Mouse (Mus musculus) lung, postnatal 0 days (tissue): ENCODE data around the gene Olfr584. TPM values are rescaled to one million over a fixed set of nuclear protein-coding genes. Genes with fewer than 3 reads are reported as not detected.

Source experiments
- ATAC-seq: fragments of 200-750 bp; cut with Nextera tagmentation; 2 replicates; pipeline ENCODE4 v1.8.0; 2017; ENCODE audit warnings: moderate library complexity
- DNase-seq: peaks from one replicate; pipeline ENCODE4 v3.0.0-alpha.2; 2016; ENCODE audit warnings: low spot score
- H3K27ac ChIP-seq: fragments of 300-500 bp; sonication (generic); 2 replicates; pipeline ENCODE4 v1.5.1; 2014; ENCODE audit warnings: antibody characterized with exemption, mild to moderate bottlenecking, low read length, mixed read lengths
- H3K27me3 ChIP-seq: fragments of 300-500 bp; sonication (generic); replicated peaks from 2 replicates; pipeline ENCODE4 v1.6.1; 2014; ENCODE audit warnings: low read length, mixed read lengths; ENCODE audit not compliant: insufficient read depth
- H3K36me3 ChIP-seq: fragments of 300-500 bp; sonication (generic); 2 replicates; pipeline ENCODE4 v1.6.1; 2014; ENCODE audit warnings: low read length, mixed read lengths; ENCODE audit not compliant: insufficient read depth
- H3K4me1 ChIP-seq: fragments of 300-500 bp; sonication (generic); 2 replicates; pipeline ENCODE4 v1.6.1; 2014; ENCODE audit warnings: antibody characterized with exemption, low read depth, low read length, mixed read lengths; ENCODE audit not compliant: insufficient read depth
- H3K4me2 ChIP-seq: fragments of 300-500 bp; sonication (generic); replicated peaks from 2 replicates; pipeline ENCODE4 v1.6.1; 2014; ENCODE audit warnings: low read depth, mild to moderate bottlenecking, low read length, moderate library complexity, mixed read lengths
- H3K4me3 ChIP-seq: fragments of 300-500 bp; sonication (generic); 2 replicates; pipeline ENCODE4 v1.5.1; 2014; ENCODE audit warnings: low read depth, low read length
- H3K9ac ChIP-seq: fragments of 300-500 bp; sonication (generic); replicated peaks from 2 replicates; pipeline ENCODE4 v1.6.1; 2014; ENCODE audit warnings: low read depth, mild to moderate bottlenecking
- H3K9me3 ChIP-seq: fragments of 300-500 bp; sonication (generic); 2 replicates; pipeline ENCODE4 v1.6.1; 2016; ENCODE audit warnings: low read length, mixed read lengths
- CTCF ChIP-seq: IDR thresholded peaks from 2 replicates; pipeline ENCODE4 v1.5.1; 2016; ENCODE audit warnings: antibody characterized with exemption, mild to moderate bottlenecking
- EP300 ChIP-seq: IDR thresholded peaks from 2 replicates; pipeline ENCODE4 v1.6.1; 2016; ENCODE audit warnings: antibody characterized with exemption, mild to moderate bottlenecking, control low read depth
- WGBS: fragments of 180-500 bp; shearing (Covaris S2); extraction: QIAGEN DNeasy Blood & Tissue Kit; methylation state at CpG from one replicate; pipeline ENCODE4 v1.1.7; 2014; 5-methylcytosine and 5-hydroxymethylcytosine counted together
- polyA plus RNA-seq: library from polyadenylated mRNA; unstranded; fragments of >200 nt; fragmentation: Nextera tagmentation; extraction: Ambion mirVana; gene quantifications from 2 replicates; pipeline ENCODE4 v1.2.1, GENCODE M21; 2015

The Olfr584 gene
- not detected in 2 replicates for polyA plus RNA-seq

DNA sequence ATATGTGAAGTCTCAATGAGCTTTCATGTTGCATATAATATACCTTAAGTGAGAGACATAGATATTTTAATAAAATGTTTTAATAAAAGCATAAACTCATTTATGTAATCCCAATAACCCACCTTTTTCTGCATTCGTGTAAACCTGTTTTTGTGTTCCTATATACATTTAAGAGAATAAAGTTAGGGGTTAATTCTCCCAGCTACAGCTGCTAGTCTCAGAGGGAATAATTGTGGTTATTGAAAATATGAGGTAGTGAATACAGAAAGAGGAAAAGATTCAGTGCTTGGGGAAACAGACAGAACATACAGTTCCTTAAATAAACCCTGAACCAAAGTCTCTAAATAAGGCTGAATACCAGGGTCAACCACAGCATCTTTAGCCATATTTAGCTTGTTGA is at the start of gene Olfr584:
Gene Olfr584 (plus strand): TSS at position 301 of the 400 bp plus-strand sequence.
- Histone ChIP-seq H3K36me3 (no peaks in the 10 kb centered on the region), H3K4me3 (no peak within 1 kb of the TSS), H3K9me3 (no peaks in the 10 kb centered on the region), H3K4me1 (no peaks in the 10 kb centered on the region), H3K9ac (no peak within 1 kb of the TSS), H3K27ac (no peak within 1 kb of the TSS), H3K4me2 (no peak within 1 kb of the TSS), H3K27me3 (no peaks in the 10 kb centered on the region)
- TF ChIP-seq CTCF (no peak), EP300 (no peak)
- 78% methylated on average over 1 of the region's 1 CpGs for WGBS
- DNase-seq: no peak
- no peak for ATAC-seq

DNA sequence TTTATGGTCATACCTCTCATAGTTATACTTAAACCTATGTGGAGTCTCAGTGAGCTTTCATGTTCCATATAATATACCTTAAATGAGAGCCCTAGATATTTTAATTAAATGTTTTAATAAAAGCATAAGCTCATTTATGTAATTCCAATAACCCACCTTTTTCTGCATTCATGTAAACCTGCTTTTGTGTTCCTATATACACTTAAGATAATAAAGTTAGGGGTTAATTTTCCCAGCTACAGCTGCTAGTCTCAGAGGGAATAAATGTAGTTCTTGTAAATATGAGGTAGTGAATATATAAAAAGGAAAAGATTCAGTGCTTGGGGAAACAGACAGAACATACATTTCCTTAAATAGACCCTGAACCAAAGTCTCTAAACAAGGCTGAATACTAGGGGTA is 44.0 kb upstream of the Olfr584 start, which contains the start of gene Olfr582:
Gene Olfr582 (plus strand): TSS at position 301 of the 400 bp plus-strand sequence.
- DNase-seq: peak; percentile 2
- no peaks in the 10 kb centered on the region for H3K9me3 ChIP-seq
- no peak for ATAC-seq
- H3K4me2 ChIP-seq: no peak within 1 kb of the TSS
- H3K27ac ChIP-seq: no peak within 1 kb of the TSS
- TF ChIP-seq EP300 (no peak), CTCF (no peak)
- no peak within 1 kb of the TSS for H3K9ac ChIP-seq
- H3K36me3 ChIP-seq: no peaks in the 10 kb centered on the region
- no peaks in the 10 kb centered on the region for H3K4me1 ChIP-seq
- H3K27me3 ChIP-seq: no peaks in the 10 kb centered on the region
- no peak within 1 kb of the TSS for H3K4me3 ChIP-seq

DNA sequence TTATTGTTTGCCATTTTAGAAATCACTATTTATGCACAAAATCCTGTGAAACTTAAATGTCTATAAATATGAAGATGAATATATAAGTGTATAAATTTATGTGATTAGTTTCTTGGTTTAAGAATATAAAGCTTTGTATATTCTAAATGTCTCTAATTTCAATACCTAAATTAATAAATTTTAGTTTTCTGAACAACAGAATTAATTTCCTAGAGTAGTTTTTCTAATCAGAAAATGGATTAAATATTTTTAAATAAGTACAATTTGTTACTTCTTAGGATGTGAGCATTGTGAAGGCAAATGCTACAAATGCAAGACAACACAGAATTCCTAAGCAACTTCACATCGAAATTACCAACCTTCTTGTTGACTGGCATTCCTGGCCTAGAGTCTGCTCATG is 30.7 kb upstream of the Olfr584 start, which contains the start of gene Olfr583:
Gene Olfr583 (plus strand): TSS at position 301 of the 400 bp plus-strand sequence.
- H3K27me3 ChIP-seq: no peaks in the 10 kb centered on the region
- no peak within 1 kb of the TSS for H3K27ac ChIP-seq
- H3K36me3 ChIP-seq: no peaks in the 10 kb centered on the region
- H3K4me1 ChIP-seq: no peaks in the 10 kb centered on the region
- no peak for DNase-seq
- ATAC-seq: no peak
- TF ChIP-seq CTCF (no peak), EP300 (no peak)
- H3K9ac ChIP-seq: no peak within 1 kb of the TSS
- H3K9me3 ChIP-seq: no peaks in the 10 kb centered on the region
- H3K4me2 ChIP-seq: no peak within 1 kb of the TSS
- WGBS: 84% methylated on average over 1 of the region's 1 CpGs
- no peak within 1 kb of the TSS for H3K4me3 ChIP-seq

DNA sequence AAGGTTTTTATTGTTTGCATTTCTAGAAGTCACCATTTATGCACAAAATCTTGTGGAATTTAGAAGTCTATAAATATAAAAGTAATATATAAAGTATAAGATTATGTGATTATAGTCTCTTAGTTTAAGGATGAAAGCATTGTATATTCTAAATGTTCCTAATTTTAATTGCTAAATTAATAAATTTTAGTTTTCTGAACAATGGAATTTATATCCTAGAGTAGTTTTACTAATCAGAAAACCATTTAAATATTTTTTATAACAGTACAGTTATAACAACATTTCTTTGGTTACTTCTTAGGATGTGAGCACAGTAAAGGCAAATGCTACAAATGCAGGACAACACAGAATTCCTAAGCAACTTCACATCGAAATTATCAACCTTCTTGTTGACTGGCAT is 15.7 kb downstream of the Olfr584 start, which contains the start of gene Olfr585:
Gene Olfr585 (plus strand): TSS at position 301 of the 400 bp plus-strand sequence.
- 68% methylated on average over 1 of the region's 1 CpGs for WGBS
- Histone ChIP-seq H3K4me3 (no peak within 1 kb of the TSS), H3K9ac (no peak within 1 kb of the TSS), H3K4me2 (no peak within 1 kb of the TSS), H3K36me3 (no peaks in the 10 kb centered on the region), H3K27ac (no peak within 1 kb of the TSS), H3K9me3 (no peaks in the 10 kb centered on the region), H3K4me1 (no peaks in the 10 kb centered on the region), H3K27me3 (no peaks in the 10 kb centered on the region)
- TF ChIP-seq EP300 (no peak), CTCF (no peak)
- DNase-seq (no peak), ATAC-seq (no peak)

DNA sequence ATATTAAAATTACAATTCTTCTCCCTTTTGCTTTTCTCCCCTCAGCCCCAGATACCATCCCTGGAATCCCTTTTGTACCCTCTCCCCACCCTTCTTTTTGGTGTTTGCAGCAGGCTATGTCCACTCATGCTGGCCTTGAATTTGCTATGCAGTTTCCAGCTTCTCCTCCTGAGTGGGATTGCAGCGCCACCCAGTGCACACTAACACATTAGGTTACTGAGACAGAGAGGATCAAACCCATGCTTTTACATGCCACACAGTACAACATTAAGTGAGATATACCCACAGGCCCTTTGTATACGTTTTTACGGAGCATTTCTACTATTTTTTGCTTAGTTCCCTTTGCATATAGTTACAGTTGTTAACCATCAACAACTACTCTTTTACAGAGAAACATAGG is 37.7 kb downstream of the Olfr584 start:
- ATAC-seq: no peak
- WGBS: 38% methylated on average over 3 of the region's 3 CpGs
- Histone ChIP-seq H3K9me3 (no peaks in the 10 kb centered on the region), H3K4me2 (no peak overlapping the region), H3K4me3 (no peak overlapping the region), H3K27ac (no peak overlapping the region), H3K36me3 (no peaks in the 10 kb centered on the region), H3K4me1 (no peaks in the 10 kb centered on the region), H3K27me3 (no peaks in the 10 kb centered on the region), H3K9ac (no peak overlapping the region)
- no peak for DNase-seq
- TF ChIP-seq CTCF (no peak; the same call in 1 of the 2 replicates), EP300 (no peak)

DNA sequence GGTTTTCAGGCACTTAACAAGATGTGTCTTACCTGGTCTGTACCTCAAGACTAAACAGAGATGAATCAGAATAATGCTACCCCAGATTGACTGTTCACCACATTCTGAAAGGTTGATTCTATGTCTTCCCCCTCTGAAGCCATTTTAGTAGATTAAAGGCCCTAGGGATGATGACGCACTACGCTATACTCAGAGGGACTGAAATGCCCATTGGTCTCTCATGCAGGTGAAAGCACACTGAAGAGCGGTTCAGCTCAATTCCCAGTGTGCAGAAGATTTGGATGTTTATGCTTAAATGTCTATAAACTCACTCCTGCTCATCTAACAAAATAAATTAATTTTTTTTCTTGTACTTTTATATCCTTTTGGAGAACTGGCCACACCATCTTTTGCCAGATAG is 43.9 kb downstream of the Olfr584 start, which contains the start of gene Olfr586:
Gene Olfr586 (minus strand): TSS at position 101 of the 400 bp plus-strand sequence.
- Histone ChIP-seq H3K4me2 (no peak within 1 kb of the TSS), H3K4me1 (no peaks in the 10 kb centered on the region), H3K27me3 (no peaks in the 10 kb centered on the region), H3K9me3 (no peaks in the 10 kb centered on the region), H3K4me3 (no peak within 1 kb of the TSS), H3K27ac (no peak within 1 kb of the TSS), H3K36me3 (no peaks in the 10 kb centered on the region), H3K9ac (no peak within 1 kb of the TSS)
- WGBS: 92% methylated on average over 3 of the region's 3 CpGs
- DNase-seq (no peak), ATAC-seq (no peak)
- no peak for TF ChIP-seq CTCF
- TF ChIP-seq EP300: no peak

Other genes with a start within 250 kb of the Olfr584 start
- not detected in 2 replicates for gene Olfr566, start 223.1 kb upstream of the Olfr584 start, polyA plus RNA-seq
- not detected in 2 replicates for gene Olfr568, start 204.8 kb upstream of the Olfr584 start, polyA plus RNA-seq
- gene Olfr569, start 191.0 kb upstream of the Olfr584 start, polyA plus RNA-seq: not detected in 2 replicates
- gene Olfr570, start 187.3 kb upstream of the Olfr584 start, polyA plus RNA-seq: not detected in 2 replicates
- gene Olfr571, start 164.3 kb upstream of the Olfr584 start, polyA plus RNA-seq: not detected in 2 replicates
- gene Olfr572, start 157.5 kb upstream of the Olfr584 start, polyA plus RNA-seq: not detected in 2 replicates
- gene Olfr573-ps1, start 139.3 kb upstream of the Olfr584 start, polyA plus RNA-seq: not detected in 2 replicates
- not detected in 2 replicates for gene Olfr574, start 133.4 kb upstream of the Olfr584 start, polyA plus RNA-seq
- not detected in 2 replicates for gene Olfr575, start 123.1 kb upstream of the Olfr584 start, polyA plus RNA-seq
- not detected in 2 replicates for gene Olfr576, start 119.2 kb upstream of the Olfr584 start, polyA plus RNA-seq
- gene Olfr577, start 105.9 kb upstream of the Olfr584 start, polyA plus RNA-seq: not detected in 2 replicates
- not detected in 2 replicates for gene Olfr578, start 92.6 kb upstream of the Olfr584 start, polyA plus RNA-seq
- not detected in 2 replicates for gene Olfr582, start 43.9 kb upstream of the Olfr584 start, polyA plus RNA-seq
- not detected in 2 replicates for gene Olfr583, start 30.6 kb upstream of the Olfr584 start, polyA plus RNA-seq
- gene Olfr585, start 15.8 kb downstream of the Olfr584 start, polyA plus RNA-seq: not detected in 2 replicates
- not detected in 2 replicates for gene Olfr586, start 43.8 kb downstream of the Olfr584 start, polyA plus RNA-seq
- not detected in 2 replicates for gene Olfr588-ps1, start 59.0 kb downstream of the Olfr584 start, polyA plus RNA-seq
- gene Olfr589, start 74.5 kb downstream of the Olfr584 start, polyA plus RNA-seq: not detected in 2 replicates
- gene Olfr591, start 96.5 kb downstream of the Olfr584 start, polyA plus RNA-seq: not detected in 2 replicates
- not detected in 2 replicates for gene Olfr592, start 102.9 kb downstream of the Olfr584 start, polyA plus RNA-seq
- not detected in 2 replicates for gene Olfr593, start 130.0 kb downstream of the Olfr584 start, polyA plus RNA-seq
- gene Olfr594, start 135.1 kb downstream of the Olfr584 start, polyA plus RNA-seq: not detected in 2 replicates
- not detected in 2 replicates for gene Usp17ld, start 170.6 kb downstream of the Olfr584 start, polyA plus RNA-seq
- not detected in 2 replicates for gene Olfr596, start 223.8 kb downstream of the Olfr584 start, polyA plus RNA-seq
- not detected in 2 replicates for gene Olfr597, start 234.4 kb downstream of the Olfr584 start, polyA plus RNA-seq
- gene Olfr598, start 241.7 kb downstream of the Olfr584 start, polyA plus RNA-seq: not detected in 2 replicates